Mouse (Mus musculus) erythroblast, embryonic 14.5 days (primary cell): ENCODE measurements around the gene Exoc1. TPM values are rescaled to one million over a fixed set of nuclear protein-coding genes. Genes with fewer than 3 reads are reported as not detected.

Source experiments
- H3K27me3 ChIP-seq: 2 replicates; pipeline ENCODE4 v1.6.1; 2012; ENCODE audit warnings: inconsistent platforms; ENCODE audit not compliant: control insufficient read depth
- H3K36me3 ChIP-seq: 2 replicates; pipeline ENCODE4 v1.6.1; 2012; ENCODE audit warnings: mild to moderate bottlenecking, inconsistent platforms; ENCODE audit not compliant: control insufficient read depth
- H3K4me1 ChIP-seq: 2 replicates; pipeline ENCODE4 v1.6.1; 2012; ENCODE audit warnings: inconsistent platforms; ENCODE audit not compliant: control insufficient read depth
- H3K4me3 ChIP-seq: replicated peaks from 2 replicates; pipeline ENCODE3; 2012; ENCODE audit warnings: moderate library complexity, mild to moderate bottlenecking, inconsistent platforms
- H3K9me3 ChIP-seq: 2 replicates; pipeline ENCODE4 v1.6.1; 2012; ENCODE audit warnings: low read length, inconsistent platforms, mixed read lengths; ENCODE audit not compliant: control insufficient read depth
- GATA1 ChIP-seq: IDR thresholded peaks from 2 replicates; pipeline ENCODE4 v1.6.1; 2012; ENCODE audit warnings: low read length, inconsistent platforms, mixed read lengths
- TAL1 ChIP-seq: IDR thresholded peaks from 3 replicates; pipeline ENCODE4 v1.6.1; 2012; ENCODE audit warnings: low read length, inconsistent platforms, mixed read lengths
- polyA plus RNA-seq: library from polyadenylated mRNA; stranded (reverse); fragments of >175 nt; gene quantifications from 2 replicates; pipeline ENCODE4 v1.2.3, GENCODE M21; 2012

The Exoc1 gene
- polyA plus RNA-seq, result 0.30 and 0.31 TPM in 2 replicates

- H3K9me3 ChIP-seq, result no peaks in the 10 kb centered on the region; the same call in 1 of the 2 replicates
Observed at GRCm38 (mm10) chr5:76529040-76529703, at the start of gene Exoc1. Gene Exoc1, plus strand, starts transcription at chr5:76529311.

DNA sequence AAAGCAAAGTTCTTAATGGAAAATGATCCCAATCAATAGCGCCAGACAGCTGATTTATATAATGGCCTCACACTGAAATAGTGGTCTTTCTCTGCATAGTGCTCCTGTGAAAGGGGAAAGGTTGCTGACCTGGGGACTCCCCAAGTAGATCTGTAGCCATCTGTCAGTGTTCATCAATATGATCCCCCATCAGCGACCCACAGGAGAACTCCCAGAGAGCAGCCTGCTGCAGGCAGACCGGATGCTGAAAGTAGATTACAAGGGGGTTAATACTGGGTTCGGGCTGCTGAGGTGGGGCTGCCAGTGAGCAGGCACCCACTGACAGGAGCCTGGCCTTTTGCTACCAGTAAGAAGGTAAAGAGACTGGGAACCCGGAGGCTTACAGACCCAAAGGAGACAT lies 45.3 kb upstream of the Exoc1 start, which contains the start of gene Gm7271:
Gene Gm7271 (plus strand): TSS at position 230 of the 400 bp plus-strand sequence.
- Histone ChIP-seq H3K27me3 (no peaks in the 10 kb centered on the region), H3K4me3 (no peak within 1 kb of the TSS), H3K4me1 (no peaks in the 10 kb centered on the region), H3K36me3 (no peaks in the 10 kb centered on the region), H3K9me3 (no peaks in the 10 kb centered on the region)
- TF ChIP-seq GATA1 (no peak), TAL1 (no peak)

More at GRCm38 (mm10) chr5:76529040-76529703, at the start of gene Exoc1:
- Histone ChIP-seq H3K27me3 (no peaks in the 10 kb centered on the region; the same call in none of the 2 replicates), H3K4me1 (peaks cover 17% of the 10 kb centered on the region), H3K4me3 (peak within 1 kb of the TSS; percentile 86), H3K36me3 (peaks cover 14% of the 10 kb centered on the region)
- TF ChIP-seq GATA1 (no peak), TAL1 (no peak)

DNA sequence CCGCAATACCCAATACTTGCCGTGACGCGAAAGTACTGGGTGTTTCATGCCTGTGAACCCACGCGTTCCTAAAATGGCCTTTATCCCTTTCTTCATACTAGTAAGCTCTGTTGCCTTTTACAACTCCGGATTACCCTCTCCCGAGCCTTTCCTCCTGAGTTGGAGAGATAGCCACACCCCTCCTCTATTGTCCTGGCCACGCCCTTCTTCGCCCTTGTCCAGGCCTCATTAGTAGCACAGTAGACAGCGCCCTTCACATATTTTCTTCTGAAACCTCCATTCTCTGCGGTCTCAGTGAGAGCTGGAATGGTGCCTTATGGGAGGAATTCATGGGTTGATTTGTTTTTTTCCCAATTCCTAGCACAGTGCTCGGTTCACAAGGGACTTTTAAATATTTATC lies 34.0 kb upstream of the Exoc1 start:
- no peaks in the 10 kb centered on the region for H3K4me1 ChIP-seq
- H3K27me3 ChIP-seq, result no peaks in the 10 kb centered on the region
- H3K9me3 ChIP-seq, result no peaks in the 10 kb centered on the region
- no peak overlapping the region for H3K4me3 ChIP-seq
- no peaks in the 10 kb centered on the region for H3K36me3 ChIP-seq
- TF ChIP-seq TAL1, result no peak
- TF ChIP-seq GATA1, result no peak

DNA sequence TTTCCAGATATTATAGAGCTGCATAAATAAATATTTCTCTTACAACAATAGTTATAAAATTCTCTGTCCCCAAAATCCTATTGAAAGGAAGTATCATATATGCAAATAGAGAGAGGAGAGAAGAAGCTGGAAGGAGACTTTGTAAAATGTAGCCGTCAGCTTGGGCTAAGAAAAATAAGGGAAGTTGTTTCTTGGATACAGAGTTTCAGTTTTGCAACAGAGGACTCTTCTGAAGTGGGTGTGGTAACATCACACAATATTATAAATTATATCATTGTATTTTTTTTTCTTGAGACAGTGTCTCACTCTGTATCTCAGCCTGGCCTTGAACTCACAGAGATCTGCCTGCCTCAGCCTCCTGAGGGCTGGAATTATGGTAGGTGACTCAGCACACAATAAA lies 6.7 kb upstream of the Exoc1 start:
- H3K4me3 ChIP-seq, result no peak overlapping the region
- H3K36me3 ChIP-seq, result no peaks in the 10 kb centered on the region
- H3K4me1 ChIP-seq, result no peaks in the 10 kb centered on the region
- no peaks in the 10 kb centered on the region; the same call in none of the 2 replicates for H3K27me3 ChIP-seq
- TF ChIP-seq TAL1 (no peak), GATA1 (no peak)
- no peaks in the 10 kb centered on the region for H3K9me3 ChIP-seq

DNA sequence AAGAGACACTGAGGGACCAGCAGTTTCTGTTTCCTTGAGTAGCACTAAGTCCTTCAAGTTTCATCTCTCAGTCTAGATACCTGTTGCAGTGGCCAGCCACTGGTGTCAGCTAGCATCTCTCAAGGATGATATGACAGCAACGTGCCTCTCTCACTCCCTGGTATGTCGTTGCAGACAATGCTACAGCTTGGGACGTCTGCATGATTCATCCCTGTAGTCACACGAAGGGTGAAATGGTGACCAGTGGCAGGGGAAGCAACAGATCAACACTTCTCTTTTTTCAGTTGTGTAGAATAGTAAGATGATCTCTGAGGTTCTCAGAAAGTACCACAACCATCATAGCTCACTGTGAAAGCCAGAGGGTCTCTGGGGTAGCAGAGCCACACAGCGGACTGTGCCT lies 4.5 kb upstream of the Exoc1 start:
- peaks cover 6% of the 10 kb centered on the region for H3K4me1 ChIP-seq
- H3K27me3 ChIP-seq, result no peaks in the 10 kb centered on the region; the same call in none of the 2 replicates
- H3K36me3 ChIP-seq, result no peaks in the 10 kb centered on the region
- H3K4me3 ChIP-seq, result no peak overlapping the region
- H3K9me3 ChIP-seq, result no peaks in the 10 kb centered on the region; the same call in 1 of the 2 replicates
- TF ChIP-seq TAL1 (no peak), GATA1 (no peak)

GRCm38 (mm10) chr5:76525066-76525465 lies 4.0 kb upstream of the Exoc1 start:
- Histone ChIP-seq H3K4me1 (peaks cover 10% of the 10 kb centered on the region), H3K36me3 (no peaks in the 10 kb centered on the region), H3K9me3 (no peaks in the 10 kb centered on the region; the same call in 1 of the 2 replicates), H3K27me3 (no peaks in the 10 kb centered on the region; the same call in none of the 2 replicates), H3K4me3 (no peak overlapping the region)
- TF ChIP-seq GATA1 (no peak), TAL1 (no peak)

GRCm38 (mm10) chr5:76525829-76526228 lies 3.3 kb upstream of the Exoc1 start:
- peaks cover 16% of the 10 kb centered on the region for H3K4me1 ChIP-seq
- TF ChIP-seq TAL1, result no peak
- no peak for TF ChIP-seq GATA1
- no peaks in the 10 kb centered on the region for H3K36me3 ChIP-seq
- no peaks in the 10 kb centered on the region; the same call in none of the 2 replicates for H3K27me3 ChIP-seq
- H3K4me3 ChIP-seq, result no peak overlapping the region
- H3K9me3 ChIP-seq, result no peaks in the 10 kb centered on the region; the same call in 1 of the 2 replicates

GRCm38 (mm10) chr5:76529704-76530066 lies 574 bp downstream of the Exoc1 start:
- Histone ChIP-seq H3K27me3 (no peaks in the 10 kb centered on the region; the same call in none of the 2 replicates), H3K4me1 (peaks cover 17% of the 10 kb centered on the region), H3K9me3 (no peaks in the 10 kb centered on the region; the same call in 1 of the 2 replicates), H3K36me3 (peaks cover 17% of the 10 kb centered on the region), H3K4me3 (peak overlapping the region; percentile 86)
- TF ChIP-seq GATA1 (no peak), TAL1 (no peak)

DNA sequence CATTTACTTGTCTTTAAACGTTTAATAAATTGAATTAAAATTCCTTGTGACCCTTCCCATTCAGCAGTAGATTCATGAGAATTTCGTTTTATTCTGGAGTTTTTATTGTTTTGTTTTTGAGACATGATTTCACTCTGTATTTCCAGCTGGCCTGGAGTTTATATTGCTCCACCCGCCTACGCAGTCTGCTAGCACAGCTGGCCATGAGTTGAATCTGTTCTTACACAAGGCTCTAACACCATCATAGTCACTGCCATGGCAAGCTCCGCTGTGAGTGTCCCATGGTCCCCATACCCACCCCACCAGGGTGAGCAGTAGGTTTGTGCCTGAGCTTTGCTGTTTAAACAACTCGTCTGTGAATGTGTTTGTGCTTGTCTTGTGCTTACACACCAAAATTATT lies 4.1 kb downstream of the Exoc1 start:
- Histone ChIP-seq H3K4me1 (peaks cover 17% of the 10 kb centered on the region), H3K4me3 (no peak overlapping the region), H3K9me3 (no peaks in the 10 kb centered on the region; the same call in 1 of the 2 replicates), H3K27me3 (no peaks in the 10 kb centered on the region), H3K36me3 (peaks cover 45% of the 10 kb centered on the region)
- TF ChIP-seq GATA1 (no peak), TAL1 (no peak)

DNA sequence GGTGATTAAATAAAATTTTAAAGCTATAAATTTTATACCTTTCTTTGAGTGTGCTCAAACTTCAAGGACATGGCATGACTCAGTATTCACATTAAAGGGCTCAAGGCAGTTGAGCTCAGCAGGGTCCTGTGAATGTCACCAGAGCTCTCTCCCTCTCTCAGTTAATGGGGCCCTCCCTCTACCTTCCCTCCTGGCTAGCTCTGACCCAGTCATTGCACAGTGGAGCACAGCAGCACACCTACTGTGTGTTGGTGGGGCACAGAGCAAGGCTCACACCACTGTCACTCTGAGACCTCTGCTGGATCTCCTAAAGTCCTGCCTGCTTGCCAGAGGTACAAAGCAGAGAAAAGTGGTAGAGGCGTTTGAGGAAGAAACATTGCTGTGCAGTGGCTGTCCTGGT lies 7.1 kb downstream of the Exoc1 start:
- TF ChIP-seq TAL1 (no peak), GATA1 (no peak)
- Histone ChIP-seq H3K4me3 (no peak overlapping the region), H3K27me3 (no peaks in the 10 kb centered on the region), H3K36me3 (peaks cover 59% of the 10 kb centered on the region), H3K4me1 (no peaks in the 10 kb centered on the region), H3K9me3 (no peaks in the 10 kb centered on the region)
